Mouse (Mus musculus): Measurements from ENCODE around the gene Nol3. TPM values are rescaled to one million over a fixed set of nuclear protein-coding genes. Genes with fewer than 3 reads are reported as not detected.

The Nol3 gene
- polyA plus RNA-seq, 1 experiment from 2014 or later: 2.7 TPM

DNA sequence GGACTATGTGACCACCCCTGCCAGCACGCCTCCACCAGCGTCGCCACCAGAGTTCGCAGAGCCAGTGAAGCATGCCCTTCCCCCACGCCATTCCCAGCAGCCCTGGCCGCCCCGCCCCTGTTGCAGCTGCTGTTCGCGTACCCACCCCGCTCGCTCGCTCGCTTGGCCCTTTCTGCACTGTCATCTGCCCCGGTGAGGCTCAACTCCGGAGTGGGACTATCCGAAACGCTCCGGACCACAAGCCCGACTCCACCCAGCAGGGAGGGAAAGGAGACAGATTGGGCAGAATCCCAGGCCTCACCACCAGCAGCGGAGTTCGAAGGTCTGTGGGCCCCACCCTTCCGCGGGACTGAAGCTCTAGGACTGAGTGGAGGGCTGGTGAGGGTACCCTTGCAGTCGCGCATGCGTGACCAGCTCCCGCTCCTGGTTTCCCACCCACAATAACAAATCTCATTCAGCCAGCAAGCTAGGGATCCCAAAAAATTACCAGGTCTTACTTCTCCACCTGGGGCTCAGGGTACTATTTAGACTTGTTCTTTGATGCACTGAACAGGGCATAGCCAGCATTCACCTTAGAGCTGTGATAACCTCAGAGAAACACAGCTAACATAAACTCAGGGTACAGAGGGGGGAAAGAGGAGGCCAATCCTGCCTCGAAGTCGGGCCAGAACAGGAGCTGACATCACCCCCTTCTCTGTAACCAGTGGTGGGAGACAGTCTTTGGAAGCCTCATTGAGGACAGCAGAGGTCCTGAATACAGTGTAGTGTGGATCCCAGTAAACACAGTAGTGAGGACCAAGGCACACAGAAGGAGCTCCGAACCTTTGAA lies 566 bp downstream of the Nol3 start:
- Histone ChIP-seq H3K36me3 (peaks cover 3% of the 10 kb centered on the region), H3K9ac (peak overlapping the region; percentile 77), H3K4me3 (peak overlapping the region; percentile 54), H3K27ac (replicated peaks) (no peak overlapping the region), H3K4me2 (peak overlapping the region; percentile 81), H3K27me3 (replicated peaks) (peaks cover 96% of the 10 kb centered on the region), H3K9me3 (no peaks in the 10 kb centered on the region), H3K4me1 (peaks cover 30% of the 10 kb centered on the region)
- WGBS: 2% methylated on average over 30 of the region's 30 CpGs
- peak; percentile 49 for ATAC-seq (ENCODE audit: extremely low read depth, insufficient number of reproducible peaks, low FRiP score, low TSS enrichment)

DNA sequence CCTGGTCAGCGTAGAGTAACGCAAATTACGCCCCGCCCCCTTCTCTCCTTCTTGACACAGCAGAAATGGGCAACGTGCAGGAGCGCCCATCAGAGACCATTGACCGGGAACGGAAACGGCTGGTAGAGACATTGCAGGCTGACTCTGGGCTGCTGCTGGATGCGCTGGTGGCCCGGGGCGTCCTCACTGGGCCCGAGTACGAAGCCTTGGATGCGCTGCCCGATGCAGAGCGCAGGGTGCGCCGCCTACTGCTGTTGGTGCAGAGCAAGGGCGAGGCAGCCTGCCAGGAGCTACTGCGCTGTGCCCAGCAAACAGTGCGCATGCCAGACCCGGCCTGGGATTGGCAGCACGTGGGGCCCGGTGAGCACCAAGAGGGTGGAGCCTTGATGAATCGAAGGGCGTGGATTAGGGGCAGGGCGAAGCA lies 3.0 kb downstream of the Nol3 start:
- no peak overlapping the region for H3K27ac ChIP-seq (replicated peaks)
- peaks cover 16% of the 10 kb centered on the region for H3K36me3 ChIP-seq
- H3K9me3 ChIP-seq: no peaks in the 10 kb centered on the region
- 4% methylated on average over 28 of the region's 28 CpGs for WGBS
- peak overlapping the region; percentile 41 for H3K4me3 ChIP-seq
- H3K4me2 ChIP-seq: peak overlapping the region; percentile 68
- H3K9ac ChIP-seq: peak overlapping the region; percentile 66
- no peak for ATAC-seq (ENCODE audit: extremely low read depth, insufficient number of reproducible peaks, low FRiP score, low TSS enrichment)
- peaks cover 34% of the 10 kb centered on the region for H3K4me1 ChIP-seq
- H3K27me3 ChIP-seq (replicated peaks): peaks cover 91% of the 10 kb centered on the region

- Histone ChIP-seq H3K27ac (replicated peaks) (no peak overlapping the region), H3K4me2 (no peak overlapping the region), H3K27me3 (replicated peaks) (peaks cover 82% of the 10 kb centered on the region), H3K36me3 (peaks cover 20% of the 10 kb centered on the region), H3K4me1 (peaks cover 30% of the 10 kb centered on the region), H3K9me3 (no peaks in the 10 kb centered on the region), H3K9ac (no peak overlapping the region), H3K4me3 (no peak overlapping the region)
- ATAC-seq (ENCODE audit: extremely low read depth, insufficient number of reproducible peaks, low FRiP score, low TSS enrichment): no peak
- WGBS: 65% methylated on average over 3 of the region's 3 CpGs
Measured at GRCm38 (mm10) chr8:105280567-105280966, 4.6 kb downstream of the Nol3 start.

- H3K9me3 ChIP-seq: no peaks in the 10 kb centered on the region
- H3K27ac ChIP-seq (replicated peaks): no peak overlapping the region
- peaks cover 78% of the 10 kb centered on the region for H3K27me3 ChIP-seq (replicated peaks)
- H3K36me3 ChIP-seq: peaks cover 20% of the 10 kb centered on the region
- no peak overlapping the region for H3K4me2 ChIP-seq
- ATAC-seq (ENCODE audit: extremely low read depth, insufficient number of reproducible peaks, low FRiP score, low TSS enrichment): no peak
- no peak overlapping the region for H3K9ac ChIP-seq
- H3K4me1 ChIP-seq: peaks cover 17% of the 10 kb centered on the region
- 83% methylated on average over 12 of the region's 12 CpGs for WGBS
- H3K4me3 ChIP-seq: no peak overlapping the region
Measured at GRCm38 (mm10) chr8:105281821-105282220, 5.9 kb downstream of the Nol3 start.

DNA sequence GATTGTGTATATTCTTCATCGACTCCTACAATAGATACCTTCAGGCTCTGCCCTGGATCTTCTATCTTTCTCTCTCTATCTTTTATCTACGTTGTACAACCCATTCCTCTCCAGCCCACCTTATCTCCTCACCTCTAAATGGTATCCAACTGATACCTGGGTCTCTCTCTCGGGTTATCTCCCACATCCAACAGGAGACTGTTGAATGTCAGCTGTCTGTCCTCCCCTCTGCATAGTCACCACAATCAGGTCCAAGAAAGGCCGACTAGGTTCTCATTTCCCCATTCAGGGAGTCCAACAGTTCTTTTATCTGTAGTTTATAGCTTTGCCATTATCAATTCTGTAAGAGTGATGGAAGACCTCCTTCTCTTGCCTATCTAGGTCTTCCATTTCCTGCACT lies 6.3 kb downstream of the Nol3 start:
- Histone ChIP-seq H3K27ac (replicated peaks) (no peak overlapping the region), H3K36me3 (peaks cover 20% of the 10 kb centered on the region), H3K4me1 (peaks cover 17% of the 10 kb centered on the region), H3K9me3 (no peaks in the 10 kb centered on the region), H3K4me2 (no peak overlapping the region), H3K27me3 (replicated peaks) (peaks cover 74% of the 10 kb centered on the region), H3K4me3 (no peak overlapping the region), H3K9ac (no peak overlapping the region)
- 53% methylated on average over 4 of the region's 4 CpGs for WGBS
- ATAC-seq (ENCODE audit: extremely low read depth, insufficient number of reproducible peaks, low FRiP score, low TSS enrichment): no peak

GRCm38 (mm10) chr8:105283074-105283473 lies 7.1 kb downstream of the Nol3 start:
- no peak overlapping the region for H3K27ac ChIP-seq (replicated peaks)
- peaks cover 66% of the 10 kb centered on the region for H3K27me3 ChIP-seq (replicated peaks)
- H3K9me3 ChIP-seq: no peaks in the 10 kb centered on the region
- H3K4me2 ChIP-seq: no peak overlapping the region; the same call in 1 of the 2 replicates
- peaks cover 20% of the 10 kb centered on the region for H3K36me3 ChIP-seq
- 0 out of 2 replicates have a peak overlapping the region, but pooled peaks have one; percentile 8 for H3K4me3 ChIP-seq
- peaks cover 18% of the 10 kb centered on the region for H3K4me1 ChIP-seq
- H3K9ac ChIP-seq: no peak overlapping the region
- ATAC-seq (ENCODE audit: extremely low read depth, insufficient number of reproducible peaks, low FRiP score, low TSS enrichment): no peak
- WGBS: 25% methylated on average over 23 of the region's 23 CpGs

DNA sequence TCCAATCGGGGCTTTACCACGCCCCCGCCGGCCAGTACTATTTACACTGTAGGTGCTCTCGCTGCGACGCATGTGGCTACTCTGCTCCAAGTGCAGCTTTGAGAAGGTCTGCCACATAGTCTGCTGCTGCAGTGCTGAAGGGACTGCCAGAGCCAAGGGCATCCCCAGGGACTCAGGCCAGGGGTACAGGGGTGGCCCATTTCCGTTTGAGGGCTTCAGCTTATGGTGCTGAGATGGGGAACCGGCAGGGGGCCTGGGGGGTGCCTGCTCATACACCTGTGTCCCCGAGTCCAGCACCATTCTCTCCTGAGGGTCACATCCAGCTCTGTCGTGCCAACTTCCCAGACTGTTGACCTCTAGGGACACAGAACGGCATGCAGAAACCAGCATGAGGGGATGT lies 9.6 kb downstream of the Nol3 start:
- no peaks in the 10 kb centered on the region for H3K9me3 ChIP-seq
- H3K4me1 ChIP-seq: peaks cover 26% of the 10 kb centered on the region
- H3K27me3 ChIP-seq (replicated peaks): peaks cover 51% of the 10 kb centered on the region
- WGBS: 44% methylated on average over 12 of the region's 12 CpGs
- H3K4me2 ChIP-seq: no peak overlapping the region
- H3K36me3 ChIP-seq: peaks cover 20% of the 10 kb centered on the region
- H3K4me3 ChIP-seq: no peak overlapping the region
- ATAC-seq (ENCODE audit: extremely low read depth, insufficient number of reproducible peaks, low FRiP score, low TSS enrichment): no peak
- no peak overlapping the region for H3K27ac ChIP-seq (replicated peaks)
- no peak overlapping the region for H3K9ac ChIP-seq

DNA sequence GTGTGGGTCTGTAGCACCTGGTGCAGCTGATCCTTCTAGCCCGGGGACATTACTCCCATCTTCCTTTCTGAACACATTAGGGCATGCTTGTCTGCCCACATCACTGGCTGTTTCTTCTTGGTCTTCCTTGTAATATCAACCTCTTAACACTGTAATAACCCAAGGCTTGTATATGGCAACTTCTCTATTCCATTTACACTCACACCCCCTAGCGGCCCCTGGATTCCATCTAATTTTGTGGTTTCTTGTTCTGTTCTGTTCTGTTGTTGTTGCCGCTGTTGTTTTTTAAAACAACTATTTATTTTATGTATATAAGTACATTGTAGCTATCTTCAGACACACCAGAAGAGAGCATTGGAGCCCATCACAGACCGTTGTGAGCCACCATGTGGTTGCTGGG lies 11.0 kb downstream of the Nol3 start:
- no peak for ATAC-seq (ENCODE audit: extremely low read depth, insufficient number of reproducible peaks, low FRiP score, low TSS enrichment)
- no peak overlapping the region for H3K4me3 ChIP-seq
- peaks cover 13% of the 10 kb centered on the region for H3K36me3 ChIP-seq
- no peak overlapping the region for H3K4me2 ChIP-seq
- H3K27ac ChIP-seq (replicated peaks): no peak overlapping the region
- no peak overlapping the region for H3K9ac ChIP-seq
- 87% methylated on average over 4 of the region's 4 CpGs for WGBS
- H3K27me3 ChIP-seq (replicated peaks): peaks cover 44% of the 10 kb centered on the region
- H3K4me1 ChIP-seq: peaks cover 30% of the 10 kb centered on the region
- no peaks in the 10 kb centered on the region for H3K9me3 ChIP-seq

- no peak for ATAC-seq (ENCODE audit: extremely low read depth, insufficient number of reproducible peaks, low FRiP score, low TSS enrichment)
- peak overlapping the region; percentile 59; the same call in 1 of the 2 replicates for H3K4me3 ChIP-seq
- H3K27me3 ChIP-seq (replicated peaks): peaks cover 44% of the 10 kb centered on the region
- no peaks in the 10 kb centered on the region for H3K9me3 ChIP-seq
- peaks cover 27% of the 10 kb centered on the region for H3K4me1 ChIP-seq
- H3K27ac ChIP-seq (replicated peaks): no peak overlapping the region
- H3K4me2 ChIP-seq: peak overlapping the region; percentile 90
- peaks cover 4% of the 10 kb centered on the region; the same call in 1 of the 2 replicates for H3K36me3 ChIP-seq
- WGBS: 86% methylated on average over 5 of the region's 5 CpGs
- H3K9ac ChIP-seq: no peak overlapping the region
Measured at GRCm38 (mm10) chr8:105288231-105288630, 12.3 kb downstream of the Nol3 start.

DNA sequence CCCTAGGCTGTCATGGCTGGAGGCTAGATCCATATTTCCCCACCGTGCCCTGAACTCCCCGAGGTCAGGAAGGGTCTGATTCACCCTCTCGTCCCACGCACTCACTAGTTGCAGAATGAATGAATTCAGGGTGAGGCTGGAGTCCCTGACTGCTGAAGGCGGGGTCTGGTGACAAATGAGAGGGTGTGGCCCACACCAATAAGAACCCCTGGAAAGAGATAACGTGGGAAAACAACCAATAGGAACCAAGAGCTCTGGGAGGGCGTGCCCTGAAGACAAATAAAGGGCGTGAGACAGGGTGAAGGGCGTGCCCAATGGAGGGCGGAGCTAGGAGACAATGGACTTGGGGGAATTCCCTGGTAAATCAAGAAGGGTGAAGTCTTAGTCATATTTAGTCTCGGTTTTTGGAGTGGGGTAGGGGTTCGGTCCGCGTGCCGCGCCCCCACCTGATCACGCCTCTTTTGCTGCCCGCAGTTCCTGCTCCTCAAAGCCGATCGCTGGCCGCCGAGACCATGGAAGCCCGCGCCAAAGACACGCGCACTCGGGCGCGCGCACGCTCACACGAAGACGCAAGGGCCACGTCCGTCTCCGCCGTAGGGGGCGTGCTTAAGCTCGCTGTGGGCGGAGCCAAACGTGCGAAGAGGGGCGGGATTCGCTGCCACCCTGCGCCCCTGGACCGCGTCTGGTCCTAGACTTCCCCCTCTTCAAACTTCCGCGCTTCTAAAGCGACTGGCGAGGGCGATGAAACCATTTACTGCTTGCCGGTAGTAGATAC lies 13.2 kb downstream of the Nol3 start:
- ATAC-seq (ENCODE audit: extremely low read depth, insufficient number of reproducible peaks, low FRiP score, low TSS enrichment): peak; percentile 81
- H3K4me3 ChIP-seq: peak overlapping the region; percentile 59
- WGBS: 1% methylated on average over 53 of the region's 53 CpGs
- peak overlapping the region; percentile 72 for H3K27ac ChIP-seq (replicated peaks)
- peak overlapping the region; percentile 76 for H3K9ac ChIP-seq
- no peaks in the 10 kb centered on the region for H3K9me3 ChIP-seq
- H3K27me3 ChIP-seq (replicated peaks): peaks cover 47% of the 10 kb centered on the region
- H3K4me2 ChIP-seq: peak overlapping the region; percentile 90
- peaks cover 4% of the 10 kb centered on the region; the same call in 1 of the 2 replicates for H3K36me3 ChIP-seq
- H3K4me1 ChIP-seq: peaks cover 26% of the 10 kb centered on the region

DNA sequence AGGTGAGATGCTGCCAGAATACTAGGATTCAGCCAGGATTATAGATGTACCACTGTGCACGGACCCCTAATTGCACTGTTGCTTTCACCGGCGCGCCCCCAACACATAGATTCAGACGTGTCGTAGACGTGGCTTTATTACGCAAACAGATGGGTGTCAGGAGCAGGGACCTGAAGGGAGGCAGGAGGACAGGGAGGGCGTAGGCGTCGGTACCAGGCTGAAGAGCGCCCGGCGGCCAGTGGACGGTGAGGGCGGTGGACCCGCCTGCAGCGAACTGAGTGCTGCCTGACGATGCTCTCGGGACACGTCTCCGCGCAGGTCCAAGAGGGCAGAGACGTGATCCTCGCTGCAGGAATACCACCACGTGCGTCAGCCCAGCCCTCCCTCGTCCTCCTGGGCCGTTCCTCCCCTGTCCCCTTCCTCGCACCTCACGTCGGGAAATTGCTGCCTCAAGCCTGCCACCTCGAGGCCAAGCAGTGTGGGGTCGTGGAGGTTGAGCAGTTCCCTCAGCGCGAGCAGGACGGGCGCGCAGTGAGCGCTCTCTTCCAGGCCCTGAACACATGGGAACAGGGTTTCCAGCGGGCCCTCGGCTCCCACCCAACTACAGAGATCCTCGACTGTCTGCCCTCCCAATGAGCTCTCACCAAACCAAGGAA lies 14.0 kb downstream of the Nol3 start, which contains the start of gene 4931428F04Rik:
Gene 4931428F04Rik (minus strand): TSS at position 60 of the 656 bp plus-strand sequence.
- H3K27ac ChIP-seq (replicated peaks): peak within 1 kb of the TSS; percentile 72
- peak within 1 kb of the TSS; percentile 76 for H3K9ac ChIP-seq
- H3K4me3 ChIP-seq: peak within 1 kb of the TSS; percentile 59
- H3K9me3 ChIP-seq: no peaks in the 10 kb centered on the region
- ATAC-seq (ENCODE audit: extremely low read depth, insufficient number of reproducible peaks, low FRiP score, low TSS enrichment): peak; percentile 32; the same call in 1 of the 2 replicates
- WGBS: 2% methylated on average over 43 of the region's 43 CpGs
- H3K4me2 ChIP-seq: peak within 1 kb of the TSS; percentile 90
- peaks cover 26% of the 10 kb centered on the region for H3K4me1 ChIP-seq
- H3K36me3 ChIP-seq: peaks cover 4% of the 10 kb centered on the region; the same call in 1 of the 2 replicates
- H3K27me3 ChIP-seq (replicated peaks): peaks cover 51% of the 10 kb centered on the region

Measured in heart, embryonic 13.5 days (tissue).